Mouse (Mus musculus): ENCODE results near the gene Acvrl1. TPM values are rescaled to one million over a fixed set of nuclear protein-coding genes. Genes with fewer than 3 reads are reported as not detected.

The Acvrl1 gene
- polyA plus RNA-seq, 1 experiment from 2014 or later: 15.6 TPM

DNA sequence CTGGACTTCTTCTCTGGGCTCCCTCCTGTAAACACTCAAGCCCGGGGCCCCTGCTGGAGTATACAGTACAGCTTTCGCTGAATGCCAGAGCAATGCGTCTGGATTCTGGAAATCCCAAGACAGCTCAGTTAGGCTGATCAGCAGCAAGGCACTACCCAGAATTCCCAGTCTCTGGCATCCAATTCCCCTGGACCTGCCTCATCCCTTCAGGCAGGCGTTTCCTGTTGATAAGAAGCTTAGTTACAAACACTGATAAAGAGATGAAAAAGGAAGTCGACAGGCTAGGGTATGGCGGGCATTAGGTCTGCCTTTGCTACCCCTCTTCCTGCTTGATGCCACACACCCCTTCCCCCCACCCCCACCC lies 19.6 kb downstream of the Acvrl1 start:
- Histone ChIP-seq H3K9me3 (ENCODE audit: control insufficient read depth, low read depth, low read length) (no peaks in the 10 kb centered on the region), H3K9ac (replicated peaks; ENCODE audit: low read depth, low read length) (no peak overlapping the region), H3K27ac (ENCODE audit: low read length) (peak overlapping the region; percentile 1; the same call in 1 of the 2 replicates), H3K4me1 (ENCODE audit: control insufficient read depth, insufficient read depth, low read length) (peaks cover 34% of the 10 kb centered on the region), H3K4me3 (ENCODE audit: low read depth, low read length) (no peak overlapping the region), H3K4me2 (replicated peaks; ENCODE audit: low read depth, low read length) (no peak overlapping the region), H3K36me3 (ENCODE audit: control insufficient read depth, insufficient read depth, low read length) (no peaks in the 10 kb centered on the region), H3K27me3 (ENCODE audit: control insufficient read depth, insufficient read depth, low read length) (no peaks in the 10 kb centered on the region)
- WGBS: 19% methylated on average over 6 of the region's 6 CpGs
- no peak for ATAC-seq (ENCODE audit: insufficient number of reproducible peaks, insufficient read depth, low FRiP score, low read depth)

DNA sequence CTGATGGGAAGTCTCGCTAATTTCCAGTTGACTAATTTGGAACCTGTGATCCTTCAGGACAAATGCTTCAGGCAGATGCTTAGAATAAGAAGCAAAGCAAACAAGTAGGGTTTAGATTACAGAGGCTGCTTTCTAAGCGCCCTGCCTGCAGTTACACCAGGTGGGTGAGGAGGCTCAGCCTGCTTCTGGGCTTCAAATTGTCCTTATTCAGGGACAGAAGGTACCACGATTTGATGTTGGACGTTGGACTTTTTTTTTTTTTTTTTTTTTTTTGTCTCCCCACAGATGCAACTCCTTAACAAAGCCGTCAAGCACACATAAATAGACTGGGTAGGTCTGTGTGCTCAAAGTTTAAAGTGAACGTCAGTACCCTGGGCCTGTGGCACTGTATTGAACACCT lies 20.3 kb downstream of the Acvrl1 start:
- no peaks in the 10 kb centered on the region for H3K36me3 ChIP-seq (ENCODE audit: control insufficient read depth, insufficient read depth, low read length)
- 0 out of 2 replicates have a peak overlapping the region, but pooled peaks have one; percentile 10 for H3K9ac ChIP-seq (replicated peaks; ENCODE audit: low read depth, low read length)
- H3K9me3 ChIP-seq (ENCODE audit: control insufficient read depth, low read depth, low read length): no peaks in the 10 kb centered on the region
- H3K4me2 ChIP-seq (replicated peaks; ENCODE audit: low read depth, low read length): no peak overlapping the region
- 59% methylated on average over 6 of the region's 6 CpGs for WGBS
- H3K4me1 ChIP-seq (ENCODE audit: control insufficient read depth, insufficient read depth, low read length): peaks cover 27% of the 10 kb centered on the region
- no peaks in the 10 kb centered on the region for H3K27me3 ChIP-seq (ENCODE audit: control insufficient read depth, insufficient read depth, low read length)
- no peak overlapping the region for H3K27ac ChIP-seq (ENCODE audit: low read length)
- ATAC-seq (ENCODE audit: insufficient number of reproducible peaks, insufficient read depth, low FRiP score, low read depth): no peak
- no peak overlapping the region for H3K4me3 ChIP-seq (ENCODE audit: low read depth, low read length)

- H3K27ac ChIP-seq (ENCODE audit: low read length): no peak overlapping the region
- ATAC-seq (ENCODE audit: insufficient number of reproducible peaks, insufficient read depth, low FRiP score, low read depth): no peak
- no peaks in the 10 kb centered on the region for H3K9me3 ChIP-seq (ENCODE audit: control insufficient read depth, low read depth, low read length)
- WGBS: 63% methylated on average over 9 of the region's 9 CpGs
- H3K27me3 ChIP-seq (ENCODE audit: control insufficient read depth, insufficient read depth, low read length): no peaks in the 10 kb centered on the region
- H3K4me2 ChIP-seq (replicated peaks; ENCODE audit: low read depth, low read length): no peak overlapping the region
- no peak overlapping the region for H3K4me3 ChIP-seq (ENCODE audit: low read depth, low read length)
- peaks cover 14% of the 10 kb centered on the region for H3K4me1 ChIP-seq (ENCODE audit: control insufficient read depth, insufficient read depth, low read length)
- no peak overlapping the region for H3K9ac ChIP-seq (replicated peaks; ENCODE audit: low read depth, low read length)
- no peaks in the 10 kb centered on the region for H3K36me3 ChIP-seq (ENCODE audit: control insufficient read depth, insufficient read depth, low read length)
These were observed 23.3 kb downstream of the Acvrl1 start for GRCm38 (mm10) chr15:101151409-101152261.

DNA sequence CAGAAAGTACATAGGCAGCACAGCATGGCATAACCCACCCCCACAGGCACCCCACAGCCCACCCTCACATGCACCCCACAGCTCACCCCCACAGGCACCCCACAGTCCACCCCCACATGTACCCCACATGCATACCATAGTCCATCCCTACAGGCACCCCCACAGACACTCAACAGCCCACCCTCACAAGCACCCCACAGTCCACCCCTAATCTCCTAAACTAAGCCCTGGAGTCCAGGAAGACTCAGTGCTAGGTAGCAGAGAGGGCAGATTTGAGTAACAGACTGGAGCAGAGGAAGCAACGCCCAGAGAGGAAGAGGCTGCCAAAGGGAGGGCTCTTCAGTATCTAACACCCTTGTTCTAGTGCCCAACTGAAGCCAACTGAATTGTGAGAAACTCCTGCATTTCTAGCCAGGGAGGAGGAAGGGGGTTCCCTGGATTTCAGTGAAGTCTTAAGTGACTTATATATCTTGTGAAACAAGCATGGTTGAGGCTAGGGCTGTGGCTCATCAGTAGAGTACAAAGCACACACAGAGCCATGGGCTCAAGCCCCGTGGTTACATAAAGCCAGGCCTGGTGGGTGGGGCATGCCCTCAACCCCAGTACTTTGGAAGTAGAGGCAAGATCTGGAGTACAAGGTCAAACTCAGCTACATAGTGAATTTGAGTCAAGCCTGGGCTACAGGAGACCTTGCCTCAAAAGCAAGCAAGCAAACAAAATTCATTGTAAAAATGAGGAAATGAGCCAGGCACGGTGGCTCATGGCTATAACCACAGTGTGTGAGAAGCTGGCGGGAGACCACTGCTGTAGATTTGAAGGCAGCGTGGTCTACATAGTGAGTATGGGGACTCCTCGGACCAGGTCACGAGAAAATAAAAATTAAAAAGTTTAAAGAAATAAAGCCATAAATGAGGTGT lies 26.6 kb downstream of the Acvrl1 start:
- WGBS: 80% methylated on average over 7 of the region's 7 CpGs
- H3K9ac ChIP-seq (replicated peaks; ENCODE audit: low read depth, low read length): no peak overlapping the region

GRCm38 (mm10) chr15:101160128-101160527 lies 31.8 kb downstream of the Acvrl1 start:
- Histone ChIP-seq H3K4me1 (ENCODE audit: control insufficient read depth, insufficient read depth, low read length) (peaks cover 24% of the 10 kb centered on the region), H3K4me3 (ENCODE audit: low read depth, low read length) (no peak overlapping the region), H3K4me2 (replicated peaks; ENCODE audit: low read depth, low read length) (no peak overlapping the region), H3K9me3 (ENCODE audit: control insufficient read depth, low read depth, low read length) (no peaks in the 10 kb centered on the region), H3K27ac (ENCODE audit: low read length) (no peak overlapping the region), H3K27me3 (ENCODE audit: control insufficient read depth, insufficient read depth, low read length) (no peaks in the 10 kb centered on the region), H3K9ac (replicated peaks; ENCODE audit: low read depth, low read length) (no peak overlapping the region), H3K36me3 (ENCODE audit: control insufficient read depth, insufficient read depth, low read length) (no peaks in the 10 kb centered on the region)
- WGBS: 35% methylated on average over 1 of the region's 1 CpGs
- no peak for ATAC-seq (ENCODE audit: insufficient number of reproducible peaks, insufficient read depth, low FRiP score, low read depth)

More for the DNA sequence above, 26.6 kb downstream of the Acvrl1 start:
- H3K9me3 ChIP-seq (ENCODE audit: control insufficient read depth, low read depth, low read length): no peaks in the 10 kb centered on the region
- H3K27me3 ChIP-seq (ENCODE audit: control insufficient read depth, insufficient read depth, low read length): no peaks in the 10 kb centered on the region
- H3K4me1 ChIP-seq (ENCODE audit: control insufficient read depth, insufficient read depth, low read length): no peaks in the 10 kb centered on the region
- H3K27ac ChIP-seq (ENCODE audit: low read length): no peak overlapping the region
- no peaks in the 10 kb centered on the region for H3K36me3 ChIP-seq (ENCODE audit: control insufficient read depth, insufficient read depth, low read length)
- no peak overlapping the region for H3K4me3 ChIP-seq (ENCODE audit: low read depth, low read length)
- no peak overlapping the region for H3K4me2 ChIP-seq (replicated peaks; ENCODE audit: low read depth, low read length)
- ATAC-seq (ENCODE audit: insufficient number of reproducible peaks, insufficient read depth, low FRiP score, low read depth): no peak

DNA sequence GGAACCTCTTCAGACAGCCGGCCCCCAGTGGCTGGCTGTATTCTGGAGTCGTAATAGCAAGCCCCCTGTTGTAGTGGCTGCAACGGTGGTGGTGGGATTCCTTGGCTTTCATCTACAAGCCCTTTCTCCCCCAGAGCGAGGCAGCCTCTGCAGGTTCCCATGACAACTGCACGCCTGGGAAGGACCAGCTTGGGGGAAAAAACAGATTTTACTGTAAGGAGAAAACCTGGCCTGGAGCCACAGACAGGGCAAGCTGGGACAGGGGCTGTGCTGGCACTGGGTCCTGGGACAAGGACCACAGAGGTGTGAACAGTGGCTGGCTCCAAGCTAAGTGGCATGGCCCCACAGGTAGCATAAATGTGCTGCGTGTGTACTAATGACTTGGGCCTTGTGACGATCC lies 32.3 kb downstream of the Acvrl1 start:
- H3K27me3 ChIP-seq (ENCODE audit: control insufficient read depth, insufficient read depth, low read length): no peaks in the 10 kb centered on the region
- no peak overlapping the region for H3K9ac ChIP-seq (replicated peaks; ENCODE audit: low read depth, low read length)
- no peaks in the 10 kb centered on the region for H3K36me3 ChIP-seq (ENCODE audit: control insufficient read depth, insufficient read depth, low read length)
- 29% methylated on average over 7 of the region's 7 CpGs for WGBS
- peaks cover 26% of the 10 kb centered on the region for H3K4me1 ChIP-seq (ENCODE audit: control insufficient read depth, insufficient read depth, low read length)
- H3K4me3 ChIP-seq (ENCODE audit: low read depth, low read length): no peak overlapping the region
- ATAC-seq (ENCODE audit: insufficient number of reproducible peaks, insufficient read depth, low FRiP score, low read depth): no peak
- H3K4me2 ChIP-seq (replicated peaks; ENCODE audit: low read depth, low read length): no peak overlapping the region
- peak overlapping the region; percentile 39; the same call in 1 of the 2 replicates for H3K27ac ChIP-seq (ENCODE audit: low read length)
- H3K9me3 ChIP-seq (ENCODE audit: control insufficient read depth, low read depth, low read length): no peaks in the 10 kb centered on the region

DNA sequence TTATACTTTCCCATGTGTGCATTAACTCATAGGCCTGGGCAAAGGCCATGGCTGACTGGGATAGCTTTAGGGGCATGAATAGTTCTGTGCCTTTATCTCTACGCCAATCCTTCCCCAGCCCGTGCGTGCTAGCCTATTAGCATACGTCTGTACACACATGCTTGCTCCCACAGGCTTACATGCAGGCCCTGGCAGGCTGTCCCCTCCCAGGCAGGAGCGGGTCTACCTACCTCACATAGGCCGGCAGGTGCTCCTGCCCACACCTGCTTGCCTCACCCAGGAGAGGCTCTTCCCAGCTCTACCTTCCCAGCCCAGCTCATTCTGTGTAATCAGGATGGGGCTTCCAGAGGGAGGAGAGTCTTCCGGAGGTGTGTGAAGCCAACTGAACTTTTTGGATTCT lies 33.2 kb downstream of the Acvrl1 start:
- H3K9me3 ChIP-seq (ENCODE audit: control insufficient read depth, low read depth, low read length): no peaks in the 10 kb centered on the region
- no peak overlapping the region for H3K4me2 ChIP-seq (replicated peaks; ENCODE audit: low read depth, low read length)
- WGBS: 69% methylated on average over 7 of the region's 7 CpGs
- no peaks in the 10 kb centered on the region for H3K27me3 ChIP-seq (ENCODE audit: control insufficient read depth, insufficient read depth, low read length)
- H3K36me3 ChIP-seq (ENCODE audit: control insufficient read depth, insufficient read depth, low read length): no peaks in the 10 kb centered on the region
- ATAC-seq (ENCODE audit: insufficient number of reproducible peaks, insufficient read depth, low FRiP score, low read depth): peak; percentile 53; the same call in 1 of the 2 replicates
- peaks cover 28% of the 10 kb centered on the region for H3K4me1 ChIP-seq (ENCODE audit: control insufficient read depth, insufficient read depth, low read length)
- H3K9ac ChIP-seq (replicated peaks; ENCODE audit: low read depth, low read length): no peak overlapping the region
- H3K4me3 ChIP-seq (ENCODE audit: low read depth, low read length): no peak overlapping the region
- H3K27ac ChIP-seq (ENCODE audit: low read length): peak overlapping the region; percentile 39; the same call in 1 of the 2 replicates

- H3K9me3 ChIP-seq (ENCODE audit: control insufficient read depth, low read depth, low read length): no peaks in the 10 kb centered on the region
- H3K4me2 ChIP-seq (replicated peaks; ENCODE audit: low read depth, low read length): peak overlapping the region; percentile 23
- WGBS: 19% methylated on average over 15 of the region's 15 CpGs
- H3K4me1 ChIP-seq (ENCODE audit: control insufficient read depth, insufficient read depth, low read length): peaks cover 28% of the 10 kb centered on the region
- no peak overlapping the region for H3K4me3 ChIP-seq (ENCODE audit: low read depth, low read length)
- H3K9ac ChIP-seq (replicated peaks; ENCODE audit: low read depth, low read length): no peak overlapping the region
- no peaks in the 10 kb centered on the region for H3K36me3 ChIP-seq (ENCODE audit: control insufficient read depth, insufficient read depth, low read length)
- H3K27ac ChIP-seq (ENCODE audit: low read length): peak overlapping the region; percentile 66
- no peaks in the 10 kb centered on the region for H3K27me3 ChIP-seq (ENCODE audit: control insufficient read depth, insufficient read depth, low read length)
- peak; percentile 69; the same call in 1 of the 2 replicates for ATAC-seq (ENCODE audit: insufficient number of reproducible peaks, insufficient read depth, low FRiP score, low read depth)
These were observed 34.7 kb downstream of the Acvrl1 start for GRCm38 (mm10) chr15:101163056-101163458.
